Mouse (Mus musculus): ENCODE results near the gene Slc27a2. TPM values are rescaled to one million over a fixed set of nuclear protein-coding genes. Genes with fewer than 3 reads are reported as not detected.
"Not testable (repeated sequence)": the region's sequence is repeated elsewhere in the genome, so short reads cannot be mapped to it uniquely, and the experiment has no call there.

Slc27a2 gene
- total RNA-seq, 2 experiments from 2014 or later, result 127 to 261 TPM

- DNase-seq, result no peak
Measured at GRCm38 (mm10) chr2:126606061-126606687, 54.0 kb downstream of the Slc27a2 start.

- DNase-seq, result no peak
Measured at GRCm38 (mm10) chr2:126606688-126607062, 54.5 kb downstream of the Slc27a2 start.

- no peak for DNase-seq
Measured at GRCm38 (mm10) chr2:126607553-126608203, 55.5 kb downstream of the Slc27a2 start.

- DNase-seq, result not testable (repeated sequence)
Measured at GRCm38 (mm10) chr2:126609600-126609999, 57.4 kb downstream of the Slc27a2 start.

- DNase-seq, result no peak
Measured at GRCm38 (mm10) chr2:126615355-126615754, 63.1 kb downstream of the Slc27a2 start.

- peak; percentile 40 for DNase-seq
Measured at GRCm38 (mm10) chr2:126618470-126619179, 66.4 kb downstream of the Slc27a2 start.

GRCm38 (mm10) chr2:126619249-126619704 lies 67.1 kb downstream of the Slc27a2 start, which contains the start of gene Hdc:
Gene Hdc, minus strand, starts transcription at chr2:126619299.
- DNase-seq, result peak; percentile 12

GRCm38 (mm10) chr2:126622455-126622854 lies 70.2 kb downstream of the Slc27a2 start:
- no peak for DNase-seq

GRCm38 (mm10) chr2:126623138-126623537 lies 70.9 kb downstream of the Slc27a2 start:
- no peak for DNase-seq

GRCm38 (mm10) chr2:126628455-126628995 lies 76.3 kb downstream of the Slc27a2 start:
- DNase-seq, result no peak

GRCm38 (mm10) chr2:126633165-126633564 lies 81.0 kb downstream of the Slc27a2 start:
- DNase-seq, result no peak

- peak; percentile 13 for DNase-seq
Measured at GRCm38 (mm10) chr2:126635939-126636823, 84.0 kb downstream of the Slc27a2 start.

Other genes starting within 250 kb of the Slc27a2 start
- gene Atp8b4, start 51.7 kb upstream of the Slc27a2 start, total RNA-seq (2021), result 1 to 10 TPM in 1 of 2 experiments, under 1 TPM in 1; 0.99 to 1.5 TPM
- 10 to 100 TPM in 1 of 2 experiments, 1 to 10 TPM in 1; 9.9 to 10.4 TPM for gene Hdc, start 66.9 kb downstream of the Slc27a2 start, total RNA-seq (2021)
- 10 to 100 TPM; 19.3 to 21.5 TPM for gene Gabpb1, start 123.9 kb downstream of the Slc27a2 start, total RNA-seq (2021)
- 10 to 100 TPM; 55.5 to 59.3 TPM for gene Usp8, start 154.9 kb downstream of the Slc27a2 start, total RNA-seq (2021)
- not detected for gene Usp50, start 231.1 kb downstream of the Slc27a2 start, total RNA-seq (2021)